Mouse (Mus musculus): ENCODE measurements at regions not wholly inside any gene's neighbourhood (a gene's known extent, or its start where the extent isn't known, plus 50 kb on each side); places are given as distances from the start of the nearest gene placed in this dataset.

DNA sequence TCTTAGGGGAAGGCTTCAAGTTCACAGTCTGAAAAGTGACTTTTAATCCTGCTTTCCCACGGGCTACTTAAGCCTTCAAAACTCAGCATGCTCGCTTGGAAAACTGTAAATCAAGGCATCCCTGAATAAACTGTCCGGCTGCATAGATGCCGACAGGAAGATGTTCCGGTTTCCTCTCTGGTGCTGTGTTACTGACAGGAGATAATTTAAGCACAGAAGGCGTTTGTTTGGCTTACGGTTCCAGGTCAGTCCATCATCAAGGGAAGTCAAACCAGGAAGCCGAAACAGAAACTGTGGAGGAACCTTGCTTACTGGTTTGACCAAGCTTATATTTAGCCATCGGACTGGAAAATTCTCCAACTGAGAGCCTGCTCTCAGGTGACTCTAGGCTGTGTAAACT lies 52.6 kb upstream of the Prkcq start:
- DNase-seq (ENCODE audit: low spot score) = no peak

Data from ovary, adult 18-20 months (tissue).